Mouse (Mus musculus) midbrain, postnatal 0 days (tissue): ENCODE measurements around the gene Apcs. TPM values are rescaled to one million over a fixed set of nuclear protein-coding genes. Genes with fewer than 3 reads are reported as not detected.

Experiments
- ATAC-seq: fragments of 200-750 bp; cut with Nextera tagmentation; 2 replicates; pipeline ENCODE4 v1.8.0; 2017; ENCODE audit warnings: moderate number of reproducible peaks, mild to moderate bottlenecking, moderate TSS enrichment, moderate library complexity; ENCODE audit not compliant: low FRiP score
- DNase-seq: peaks from one replicate; pipeline ENCODE4 v3.0.0-alpha.2; 2015; ENCODE audit warnings: low spot score
- H3K27ac ChIP-seq: fragments of 300-500 bp; sonication (generic); 2 replicates; pipeline ENCODE4 v1.5.1; 2014; ENCODE audit warnings: low read depth, mild to moderate bottlenecking, low read length, mixed read lengths
- H3K27me3 ChIP-seq: fragments of 300-500 bp; sonication (generic); 2 replicates; pipeline ENCODE4 v1.6.1; 2014; ENCODE audit warnings: low read length, control low read depth, mixed read lengths; ENCODE audit not compliant: insufficient read depth
- H3K36me3 ChIP-seq: fragments of 300-500 bp; sonication (generic); 2 replicates; pipeline ENCODE4 v1.6.1; 2014; ENCODE audit warnings: low read length, control low read depth, mixed read lengths; ENCODE audit not compliant: insufficient read depth
- H3K4me1 ChIP-seq: fragments of 300-500 bp; sonication (generic); 2 replicates; pipeline ENCODE4 v1.6.1; 2014; ENCODE audit warnings: mild to moderate bottlenecking, control low read depth, antibody characterized with exemption, low read length, mixed read lengths; ENCODE audit not compliant: insufficient read depth
- H3K4me2 ChIP-seq: fragments of 300-500 bp; sonication (generic); 2 replicates; pipeline ENCODE4 v1.6.1; 2014; ENCODE audit warnings: low read depth, mild to moderate bottlenecking, low read length, mixed read lengths; ENCODE audit not compliant: poor library complexity, severe bottlenecking
- H3K4me3 ChIP-seq: fragments of 300-500 bp; sonication (generic); 2 replicates; pipeline ENCODE4 v1.5.1; 2014; ENCODE audit warnings: low read depth, mild to moderate bottlenecking, low read length, moderate library complexity
- H3K9ac ChIP-seq: fragments of 300-500 bp; sonication (generic); replicated peaks from 2 replicates; pipeline ENCODE4 v1.6.1; 2014; ENCODE audit warnings: mild to moderate bottlenecking, low read length, moderate library complexity, mixed read lengths; ENCODE audit not compliant: poor library complexity, severe bottlenecking
- H3K9me3 ChIP-seq: fragments of 300-500 bp; sonication (generic); 2 replicates; pipeline ENCODE4 v1.6.1; 2016; ENCODE audit warnings: low read length, control low read depth
- CTCF ChIP-seq: IDR thresholded peaks from 2 replicates; pipeline ENCODE4 v1.5.1; 2016; ENCODE audit warnings: antibody characterized with exemption, mild to moderate bottlenecking
- WGBS: fragments of 180-500 bp; shearing (Covaris S2); extraction: QIAGEN DNeasy Blood & Tissue Kit; methylation state at CpG from one replicate; pipeline ENCODE4 v1.1.7; 2014; 5-methylcytosine and 5-hydroxymethylcytosine counted together
- polyA plus RNA-seq: library from polyadenylated mRNA; unstranded; fragments of >200 nt; fragmentation: Nextera tagmentation; extraction: Ambion mirVana; gene quantifications from 2 replicates; pipeline ENCODE4 v1.2.1, GENCODE M21; 2015
- total RNA-seq: library from RNA; depleted of rRNA; stranded (reverse); fragments of >200 nt; gene quantifications from 2 replicates; pipeline ENCODE4 v1.2.3, GENCODE M21; 2014; rRNA removed

Gene Apcs
- total and polyA plus RNA-seq, 2 experiments from 2014 or later = not detected

DNA sequence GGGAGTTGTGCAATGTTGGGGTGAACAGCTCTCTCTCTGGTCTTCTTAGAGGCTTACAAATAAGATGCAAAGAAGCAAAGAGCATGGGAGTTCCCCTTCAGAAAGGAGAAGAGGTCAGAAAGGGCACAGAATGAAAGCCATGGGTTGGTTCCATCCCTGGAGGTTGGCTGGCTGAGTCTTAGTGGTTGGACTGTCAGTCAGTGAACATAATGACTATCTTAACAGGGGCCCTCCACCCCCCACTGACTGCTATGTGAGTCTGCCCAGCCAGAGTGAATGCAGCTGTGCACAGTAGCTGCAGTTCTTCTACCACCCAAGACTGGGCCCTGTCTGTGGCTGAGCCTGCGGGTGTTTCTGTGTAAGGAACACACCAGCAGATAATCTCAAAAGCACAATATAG is 18.2 kb downstream of the Apcs start:
- H3K27ac ChIP-seq = no peak overlapping the region
- no peak overlapping the region for H3K4me2 ChIP-seq
- DNase-seq (no peak), ATAC-seq (no peak)
- H3K4me1 ChIP-seq = no peaks in the 10 kb centered on the region
- TF ChIP-seq CTCF = no peak
- 58% methylated on average over 1 of the region's 1 CpGs for WGBS
- no peaks in the 10 kb centered on the region for H3K27me3 ChIP-seq
- H3K4me3 ChIP-seq = no peak overlapping the region
- no peaks in the 10 kb centered on the region for H3K9me3 ChIP-seq
- H3K36me3 ChIP-seq = no peaks in the 10 kb centered on the region
- no peak overlapping the region for H3K9ac ChIP-seq

DNA sequence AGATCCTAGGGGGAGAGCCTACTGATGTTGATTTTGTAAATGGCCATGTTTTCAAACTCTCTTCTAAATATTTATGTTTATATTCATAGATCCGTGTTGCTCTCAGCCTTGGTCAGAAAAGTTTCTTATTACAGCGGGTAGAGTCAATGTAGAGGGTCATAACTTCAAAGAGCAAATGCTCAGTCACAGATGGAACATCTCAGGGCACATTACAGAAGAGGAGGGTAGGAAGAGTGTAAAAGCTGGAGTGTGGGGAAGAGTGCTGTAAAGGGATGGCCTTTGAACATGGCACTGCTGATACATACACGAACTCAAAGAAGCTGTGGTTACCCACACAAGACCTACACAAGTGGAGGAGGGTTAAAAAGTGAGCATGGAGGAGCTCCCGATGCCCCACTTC is 19.6 kb downstream of the Apcs start:
- Histone ChIP-seq H3K4me2 (no peak overlapping the region), H3K27ac (no peak overlapping the region), H3K9me3 (no peaks in the 10 kb centered on the region), H3K4me1 (no peaks in the 10 kb centered on the region), H3K9ac (no peak overlapping the region), H3K27me3 (no peaks in the 10 kb centered on the region), H3K36me3 (no peaks in the 10 kb centered on the region), H3K4me3 (no peak overlapping the region)
- ATAC-seq (no peak), DNase-seq (no peak)
- WGBS = 83% methylated on average over 4 of the region's 4 CpGs
- TF ChIP-seq CTCF = no peak

DNA sequence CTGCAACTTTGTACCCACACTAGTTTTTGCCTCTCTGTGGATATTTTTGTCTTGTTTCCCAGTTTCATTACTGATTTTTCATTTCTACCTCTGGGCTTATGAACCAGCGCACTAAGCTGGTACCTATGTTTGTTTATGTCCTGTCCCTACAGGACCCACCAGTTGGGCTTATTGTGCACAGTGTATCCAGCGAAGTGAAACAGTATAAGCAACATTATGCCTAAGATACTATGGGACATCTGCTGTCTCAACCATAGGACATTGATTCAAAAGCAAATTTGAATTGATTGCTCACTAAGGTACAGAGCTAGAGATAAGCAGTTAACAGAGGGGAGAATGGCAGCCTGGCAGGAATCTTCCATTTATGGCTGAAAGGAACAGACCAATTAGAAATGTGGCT is 46.7 kb downstream of the Apcs start:
- Histone ChIP-seq H3K4me3 (no peak overlapping the region), H3K27ac (no peak overlapping the region), H3K4me2 (no peak overlapping the region), H3K27me3 (no peaks in the 10 kb centered on the region), H3K36me3 (no peaks in the 10 kb centered on the region), H3K9me3 (no peaks in the 10 kb centered on the region), H3K9ac (no peak overlapping the region), H3K4me1 (no peaks in the 10 kb centered on the region)
- no peak for ATAC-seq
- TF ChIP-seq CTCF = no peak
- 88% methylated on average over 2 of the region's 2 CpGs for WGBS
- DNase-seq = no peak

DNA sequence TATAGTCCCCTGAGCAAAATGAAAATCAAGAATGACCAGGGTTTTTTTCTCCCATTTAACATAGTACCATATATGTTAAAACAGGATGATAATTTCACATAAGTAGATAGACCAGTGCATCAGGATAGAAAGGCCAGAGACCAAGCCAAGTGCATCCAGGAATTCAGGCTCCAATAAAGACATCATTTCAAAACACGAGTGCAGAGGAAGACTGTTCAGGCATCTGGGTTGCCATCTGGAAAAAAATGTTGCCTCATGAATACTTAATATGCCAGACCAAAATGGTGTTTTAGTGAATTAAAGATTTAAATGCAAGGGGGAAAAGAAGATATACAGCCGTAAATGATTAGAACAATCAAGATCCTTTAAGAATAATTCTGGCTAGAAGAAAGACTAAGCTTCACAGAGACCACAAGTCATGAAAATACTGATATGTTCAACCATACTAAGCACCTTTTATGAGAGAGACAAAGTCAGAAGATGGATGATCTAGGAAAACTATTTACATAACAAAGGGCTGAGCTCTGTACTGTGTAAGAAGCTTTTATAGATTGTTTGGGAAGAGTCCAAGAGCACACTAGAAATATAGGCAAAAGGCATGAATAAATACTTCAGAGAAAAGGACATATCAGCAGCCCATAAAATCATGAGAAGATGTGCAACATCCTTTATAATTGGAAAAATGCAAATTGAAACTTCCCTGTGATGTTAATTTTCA is 47.6 kb downstream of the Apcs start:
- no peak for DNase-seq
- no peaks in the 10 kb centered on the region for H3K4me1 ChIP-seq
- no peaks in the 10 kb centered on the region for H3K9me3 ChIP-seq
- TF ChIP-seq CTCF = no peak
- no peak overlapping the region for H3K4me2 ChIP-seq
- H3K27me3 ChIP-seq = no peaks in the 10 kb centered on the region
- no peak overlapping the region for H3K27ac ChIP-seq
- no peak overlapping the region for H3K4me3 ChIP-seq
- no peak for ATAC-seq
- H3K36me3 ChIP-seq = no peaks in the 10 kb centered on the region
- WGBS = 54% methylated on average over 2 of the region's 2 CpGs
- no peak overlapping the region for H3K9ac ChIP-seq

Other genes starting within 250 kb of the Apcs start
- gene Crp, start 197.0 kb downstream of the Apcs start, total RNA-seq = not detected in 2 replicates
- not detected in 2 replicates for gene Crp, start 197.0 kb downstream of the Apcs start, polyA plus RNA-seq
- gene Olfr16, start 55.4 kb upstream of the Apcs start, total RNA-seq = not detected in 2 replicates
- not detected in 2 replicates for gene Olfr16, start 55.4 kb upstream of the Apcs start, polyA plus RNA-seq
- gene Olfr1408, start 242.3 kb upstream of the Apcs start, total RNA-seq = not detected in 2 replicates
- not detected in 2 replicates for gene Olfr1408, start 242.3 kb upstream of the Apcs start, polyA plus RNA-seq